Mouse (Mus musculus): ENCODE results near the gene Yaf2. TPM values are rescaled to one million over a fixed set of nuclear protein-coding genes. Genes with fewer than 3 reads are reported as not detected.
A peak's percentile ranks its signal among the peaks of the same experiment; 100 is the strongest.

The Yaf2 gene
- polyA plus RNA-seq, 1 experiment = 15.4 TPM

DNA sequence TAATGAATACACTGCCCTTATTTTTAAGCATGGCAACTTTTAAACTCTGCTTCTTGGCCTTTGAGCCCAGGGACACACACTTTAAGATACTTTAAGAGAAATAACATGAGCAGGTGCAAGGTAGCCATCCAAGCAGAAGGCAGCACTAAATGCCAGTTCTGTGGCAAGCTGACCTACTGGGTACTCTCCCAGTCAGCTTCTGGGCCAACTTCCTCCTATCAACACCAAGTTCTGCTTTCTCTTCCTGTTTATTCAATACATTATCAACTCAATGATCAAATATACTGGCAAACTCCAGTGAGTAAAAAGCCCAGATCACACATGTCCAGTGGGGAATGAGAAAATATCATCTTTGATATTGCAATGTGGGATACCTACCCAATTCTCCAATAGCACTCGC lies 68.7 kb downstream of the Yaf2 start:
- peaks cover 4% of the 10 kb centered on the region for H3K4me1 ChIP-seq (ENCODE audit: control insufficient read depth, insufficient read depth, low read length)
- TF ChIP-seq POLR2A (IDR thresholded peaks at IDR 0.05; ENCODE audit: borderline replicate concordance, control insufficient read depth, low read depth, low read length) (no peak), CTCF (IDR thresholded peaks at IDR 0.05; ENCODE audit: control insufficient read depth, insufficient read depth, low read length) (no peak)
- 43% methylated on average over 1 of the region's 1 CpGs for whole genome bisulfite sequencing
- H3K4me3 ChIP-seq (replicated peaks; ENCODE audit: control insufficient read depth, low read depth, low read length) = no peak overlapping the region
- H3K27ac ChIP-seq (ENCODE audit: control insufficient read depth, insufficient read depth, low read depth, low read length, poor library complexity) = no peak overlapping the region

DNA sequence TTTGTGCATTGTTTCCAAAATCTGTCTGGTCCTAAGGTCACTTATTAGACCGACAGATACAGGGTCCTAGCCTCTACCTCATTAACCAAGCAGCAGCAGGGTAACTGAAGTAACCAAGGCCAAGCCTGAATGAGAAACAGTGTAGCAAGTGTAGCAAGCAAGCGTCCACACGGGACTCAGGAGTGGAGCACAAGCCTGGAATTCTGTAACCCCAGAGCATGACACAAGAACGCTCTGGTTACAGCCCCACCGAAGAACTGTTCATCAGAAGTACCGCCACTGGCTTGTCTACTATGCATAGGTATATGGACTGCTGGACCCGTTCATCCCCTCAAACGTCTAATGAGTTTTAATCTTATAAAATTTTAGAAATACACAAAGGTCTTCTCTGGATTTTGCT lies 69.3 kb downstream of the Yaf2 start:
- H3K27ac ChIP-seq (ENCODE audit: control insufficient read depth, insufficient read depth, low read depth, low read length, poor library complexity) = peak overlapping the region; percentile 36; the same call in 1 of the 2 replicates
- no peak overlapping the region for H3K4me3 ChIP-seq (replicated peaks; ENCODE audit: control insufficient read depth, low read depth, low read length)
- TF ChIP-seq CTCF (IDR thresholded peaks at IDR 0.05; ENCODE audit: control insufficient read depth, insufficient read depth, low read length) = no peak
- no peak for TF ChIP-seq POLR2A (IDR thresholded peaks at IDR 0.05; ENCODE audit: borderline replicate concordance, control insufficient read depth, low read depth, low read length)
- WGBS = 87% methylated on average over 8 of the region's 8 CpGs
- peaks cover 3% of the 10 kb centered on the region for H3K4me1 ChIP-seq (ENCODE audit: control insufficient read depth, insufficient read depth, low read length)

DNA sequence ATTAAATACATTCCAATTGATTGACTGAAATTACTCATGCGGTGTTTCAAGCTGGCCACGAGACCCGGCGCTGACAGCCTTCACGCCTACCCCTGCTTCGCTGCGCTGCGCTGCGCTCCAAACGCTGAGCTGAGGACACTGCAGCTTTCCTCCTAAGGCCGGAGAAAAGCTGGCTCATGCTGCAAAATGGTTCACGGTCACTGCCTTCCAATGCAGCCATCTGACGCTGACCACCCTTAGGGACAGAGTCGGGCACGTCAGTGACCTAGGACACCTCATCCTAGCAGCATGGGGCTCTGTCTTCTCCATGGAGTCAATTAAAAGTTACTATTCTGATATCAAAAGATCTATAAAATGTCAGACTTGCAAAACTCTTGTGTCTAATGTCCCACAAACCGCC lies 70.4 kb downstream of the Yaf2 start:
- Histone ChIP-seq H3K4me3 (replicated peaks; ENCODE audit: control insufficient read depth, low read depth, low read length) (no peak overlapping the region), H3K4me1 (ENCODE audit: control insufficient read depth, insufficient read depth, low read length) (peaks cover 2% of the 10 kb centered on the region), H3K27ac (ENCODE audit: control insufficient read depth, insufficient read depth, low read depth, low read length, poor library complexity) (no peak overlapping the region)
- TF ChIP-seq CTCF (IDR thresholded peaks at IDR 0.05; ENCODE audit: control insufficient read depth, insufficient read depth, low read length) = no peak
- no peak for TF ChIP-seq POLR2A (IDR thresholded peaks at IDR 0.05; ENCODE audit: borderline replicate concordance, control insufficient read depth, low read depth, low read length)
- WGBS = 90% methylated on average over 16 of the region's 16 CpGs

DNA sequence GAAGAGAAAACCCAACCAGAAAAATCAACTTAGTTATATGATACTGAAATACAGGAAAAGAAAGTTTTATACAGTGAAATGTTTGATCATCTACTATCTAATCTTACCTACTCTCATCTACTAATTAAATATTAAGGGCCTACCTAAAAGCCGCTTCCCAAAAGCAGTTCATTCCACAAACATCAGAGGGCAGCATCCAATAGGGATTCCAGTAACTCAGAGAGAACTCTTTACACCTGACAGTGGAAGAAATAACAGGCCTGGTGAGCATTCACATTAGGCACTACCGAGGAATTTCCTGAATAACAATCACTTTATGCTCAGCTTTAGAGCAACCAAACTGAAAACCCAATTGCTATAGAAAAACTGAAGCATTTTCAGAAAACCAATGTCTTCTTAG lies 71.0 kb downstream of the Yaf2 start:
- H3K4me3 ChIP-seq (replicated peaks; ENCODE audit: control insufficient read depth, low read depth, low read length) = no peak overlapping the region
- H3K4me1 ChIP-seq (ENCODE audit: control insufficient read depth, insufficient read depth, low read length) = peaks cover 2% of the 10 kb centered on the region
- 60% methylated on average over 2 of the region's 2 CpGs for WGBS
- H3K27ac ChIP-seq (ENCODE audit: control insufficient read depth, insufficient read depth, low read depth, low read length, poor library complexity) = no peak overlapping the region
- TF ChIP-seq POLR2A (IDR thresholded peaks at IDR 0.05; ENCODE audit: borderline replicate concordance, control insufficient read depth, low read depth, low read length) (no peak), CTCF (IDR thresholded peaks at IDR 0.05; ENCODE audit: control insufficient read depth, insufficient read depth, low read length) (no peak)

DNA sequence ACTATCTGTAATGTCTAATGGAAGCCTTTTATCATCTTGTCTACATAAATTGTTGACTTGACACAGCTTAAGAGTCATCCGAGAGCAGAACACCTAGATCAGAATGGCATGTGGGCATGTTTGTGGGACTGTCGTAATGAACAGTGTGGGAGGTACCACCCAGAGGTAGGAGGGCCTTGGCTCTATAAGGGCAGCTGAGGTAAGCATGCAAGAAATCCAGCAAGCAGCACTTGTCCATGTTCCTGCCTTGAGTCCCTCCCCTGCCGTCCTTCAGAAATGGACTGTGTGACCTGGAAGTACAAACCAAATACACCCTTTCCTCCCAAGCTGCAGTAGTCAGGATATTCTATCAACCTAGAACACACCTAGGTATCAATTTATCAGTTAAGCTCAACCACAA lies 71.5 kb downstream of the Yaf2 start:
- 69% methylated on average over 3 of the region's 3 CpGs for WGBS
- no peak overlapping the region for H3K27ac ChIP-seq (ENCODE audit: control insufficient read depth, insufficient read depth, low read depth, low read length, poor library complexity)
- peaks cover 2% of the 10 kb centered on the region for H3K4me1 ChIP-seq (ENCODE audit: control insufficient read depth, insufficient read depth, low read length)
- no peak for TF ChIP-seq POLR2A (IDR thresholded peaks at IDR 0.05; ENCODE audit: borderline replicate concordance, control insufficient read depth, low read depth, low read length)
- no peak for TF ChIP-seq CTCF (IDR thresholded peaks at IDR 0.05; ENCODE audit: control insufficient read depth, insufficient read depth, low read length)
- H3K4me3 ChIP-seq (replicated peaks; ENCODE audit: control insufficient read depth, low read depth, low read length) = no peak overlapping the region

DNA sequence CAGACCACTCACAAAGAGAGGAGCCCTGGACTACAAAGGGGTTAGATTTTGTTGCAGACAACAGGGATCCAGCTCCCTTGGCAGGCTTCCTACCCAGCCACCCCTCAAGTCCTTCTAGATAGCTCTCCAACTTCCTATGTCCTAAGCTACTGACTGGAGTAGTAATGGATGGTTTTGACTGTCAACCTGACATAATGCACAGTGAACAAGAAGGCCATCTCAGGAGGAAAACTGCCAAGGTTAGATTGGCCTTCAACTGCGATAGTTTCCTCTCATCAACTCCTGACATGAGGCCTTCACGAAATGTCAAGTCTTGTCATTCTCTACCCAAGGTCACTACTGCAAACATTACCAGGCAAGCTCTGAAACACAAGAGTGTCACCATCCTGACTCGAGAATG lies 72.5 kb downstream of the Yaf2 start:
- Histone ChIP-seq H3K4me3 (replicated peaks; ENCODE audit: control insufficient read depth, low read depth, low read length) (no peak overlapping the region), H3K27ac (ENCODE audit: control insufficient read depth, insufficient read depth, low read depth, low read length, poor library complexity) (no peak overlapping the region), H3K4me1 (ENCODE audit: control insufficient read depth, insufficient read depth, low read length) (peaks cover 2% of the 10 kb centered on the region)
- TF ChIP-seq CTCF (IDR thresholded peaks at IDR 0.05; ENCODE audit: control insufficient read depth, insufficient read depth, low read length) (no peak), POLR2A (IDR thresholded peaks at IDR 0.05; ENCODE audit: borderline replicate concordance, control insufficient read depth, low read depth, low read length) (no peak)
- WGBS = 79% methylated on average over 3 of the region's 3 CpGs

DNA sequence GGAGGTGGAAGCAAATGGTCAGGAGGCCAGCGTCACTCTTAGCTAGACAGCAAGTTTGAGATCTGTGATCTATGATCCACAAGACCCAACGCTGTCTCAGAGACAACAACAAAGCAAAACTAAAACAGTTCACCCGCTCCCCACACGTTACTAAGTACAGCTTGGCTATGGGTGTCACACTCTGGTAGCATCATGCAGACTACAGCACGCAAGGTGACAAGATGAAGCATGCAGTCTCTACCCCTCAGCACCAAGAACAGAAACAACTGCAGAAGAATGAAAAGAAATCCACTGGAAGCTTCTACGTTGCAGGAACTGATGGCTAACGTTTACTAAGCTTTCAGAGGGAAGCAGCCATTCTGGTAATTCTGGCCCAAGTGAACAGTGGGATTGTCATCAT lies 73.2 kb downstream of the Yaf2 start:
- no peak for TF ChIP-seq POLR2A (IDR thresholded peaks at IDR 0.05; ENCODE audit: borderline replicate concordance, control insufficient read depth, low read depth, low read length)
- no peak for TF ChIP-seq CTCF (IDR thresholded peaks at IDR 0.05; ENCODE audit: control insufficient read depth, insufficient read depth, low read length)
- Histone ChIP-seq H3K4me3 (replicated peaks; ENCODE audit: control insufficient read depth, low read depth, low read length) (no peak overlapping the region), H3K27ac (ENCODE audit: control insufficient read depth, insufficient read depth, low read depth, low read length, poor library complexity) (no peak overlapping the region), H3K4me1 (ENCODE audit: control insufficient read depth, insufficient read depth, low read length) (peaks cover 2% of the 10 kb centered on the region)
- 84% methylated on average over 7 of the region's 7 CpGs for WGBS

DNA sequence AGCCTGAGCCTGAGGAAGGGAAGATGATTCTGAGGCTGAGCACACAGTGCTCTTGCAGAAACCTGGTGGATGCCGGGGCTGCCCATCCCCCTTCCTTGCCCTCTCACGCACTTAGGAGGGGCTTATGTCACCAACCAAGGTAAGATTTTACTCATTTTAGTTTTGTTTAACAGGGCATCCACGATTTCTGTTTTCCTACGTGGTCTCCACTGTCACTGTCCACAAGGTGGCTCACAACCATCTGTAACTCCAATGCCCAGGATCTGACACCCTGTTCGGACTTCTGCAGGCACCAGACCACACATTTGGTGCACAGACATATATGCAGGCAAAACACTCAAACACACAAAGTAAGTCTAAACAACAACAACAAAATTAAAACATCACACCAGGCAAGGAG lies 73.9 kb downstream of the Yaf2 start:
- Histone ChIP-seq H3K4me1 (ENCODE audit: control insufficient read depth, insufficient read depth, low read length) (peaks cover 2% of the 10 kb centered on the region), H3K4me3 (replicated peaks; ENCODE audit: control insufficient read depth, low read depth, low read length) (no peak overlapping the region), H3K27ac (ENCODE audit: control insufficient read depth, insufficient read depth, low read depth, low read length, poor library complexity) (no peak overlapping the region)
- 56% methylated on average over 5 of the region's 5 CpGs for WGBS
- peak; percentile 24; the same call in 1 of the 2 replicates for TF ChIP-seq CTCF (IDR thresholded peaks at IDR 0.05; ENCODE audit: control insufficient read depth, insufficient read depth, low read length)
- no peak for TF ChIP-seq POLR2A (IDR thresholded peaks at IDR 0.05; ENCODE audit: borderline replicate concordance, control insufficient read depth, low read depth, low read length)

DNA sequence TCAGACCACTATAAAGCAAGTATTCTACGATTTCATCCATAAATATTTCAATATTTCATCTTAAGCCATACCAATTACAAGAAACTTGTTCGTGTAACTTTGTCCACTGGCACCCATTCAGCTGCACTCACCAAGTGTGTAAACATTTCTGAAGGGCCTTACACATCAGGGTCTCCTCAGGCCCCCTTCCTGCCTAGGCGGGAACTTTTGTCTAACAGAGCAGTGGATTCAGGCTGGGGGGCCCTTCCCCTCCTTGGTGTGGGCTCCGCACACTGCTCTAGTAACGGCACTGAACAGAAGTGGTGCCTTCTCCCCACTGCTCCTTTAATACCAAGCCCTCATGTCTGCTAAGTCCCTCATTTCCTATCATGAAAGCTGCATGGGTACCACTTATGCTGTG lies 74.5 kb downstream of the Yaf2 start:
- Histone ChIP-seq H3K27ac (ENCODE audit: control insufficient read depth, insufficient read depth, low read depth, low read length, poor library complexity) (no peak overlapping the region), H3K4me3 (replicated peaks; ENCODE audit: control insufficient read depth, low read depth, low read length) (no peak overlapping the region), H3K4me1 (ENCODE audit: control insufficient read depth, insufficient read depth, low read length) (no peaks in the 10 kb centered on the region; the same call in 1 of the 2 replicates)
- 91% methylated on average over 5 of the region's 5 CpGs for WGBS
- TF ChIP-seq CTCF (IDR thresholded peaks at IDR 0.05; ENCODE audit: control insufficient read depth, insufficient read depth, low read length) (no peak), POLR2A (IDR thresholded peaks at IDR 0.05; ENCODE audit: borderline replicate concordance, control insufficient read depth, low read depth, low read length) (no peak)
